Mouse (Mus musculus): ENCODE measurements around the gene Hcn1.

DNA sequence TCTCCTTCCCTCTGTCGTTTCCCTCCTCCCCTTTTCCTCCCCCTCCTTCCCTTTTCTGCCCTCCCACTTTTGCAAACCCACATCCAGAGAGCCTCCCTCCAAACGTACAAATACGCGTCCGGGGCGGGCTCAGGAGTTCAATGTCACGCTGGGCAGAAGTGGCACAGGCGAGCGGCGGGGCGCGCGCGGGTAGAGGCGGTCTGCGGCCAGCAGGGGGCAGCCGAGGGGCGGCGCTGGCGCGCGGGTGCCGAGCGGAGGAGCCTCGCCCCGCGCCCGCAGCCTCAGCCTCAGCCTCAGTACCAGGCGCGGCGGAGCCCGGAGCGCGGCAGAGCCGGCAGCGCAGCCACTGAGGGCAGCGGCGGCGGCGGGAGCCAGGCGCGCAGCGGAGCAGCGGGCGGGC lies at the start of gene Hcn1:
- TF ChIP-seq CTCF (conservative IDR thresholded peaks at IDR 0.05; ENCODE audit: low read length): no peak
- no peak for TF ChIP-seq POU5F1 (IDR thresholded peaks at IDR 0.05; ENCODE audit: borderline replicate concordance, low read length)
- TF ChIP-seq NANOG (IDR thresholded peaks at IDR 0.05; ENCODE audit: borderline replicate concordance, low read length): no peak

Data from E14TG2a.4 (cell line).